Mouse (Mus musculus) liver, postnatal 0 days (tissue): ENCODE results near the gene Chtf18.

Experiments
- CTCF ChIP-seq: sonication (generic); IDR thresholded peaks from 2 replicates; pipeline ENCODE4 v1.5.1; 2016; ENCODE audit warnings: antibody characterized with exemption, low read depth
- EP300 ChIP-seq: IDR thresholded peaks from 2 replicates; pipeline ENCODE4 v1.6.1; 2016; ENCODE audit warnings: antibody characterized with exemption, low read depth, mild to moderate bottlenecking

GRCm38 (mm10) chr17:25715627-25716026 is 11.6 kb downstream of the Chtf18 start:
- TF ChIP-seq CTCF (no peak), EP300 (no peak)
